Mouse (Mus musculus) adrenal gland, adult 18-20 months (tissue): ENCODE results near the gene Gpr37l1. TPM values are rescaled to one million over a fixed set of nuclear protein-coding genes. Genes with fewer than 3 reads are reported as not detected.
"Not testable (repeated sequence)": the region's sequence is repeated elsewhere in the genome, so short reads cannot be mapped to it uniquely, and the experiment has no call there.

Experiments
- DNase-seq, 2 experiments: peaks; one replicate each; pipeline ENCODE4 v3.0.0; 2021 to 2022; ENCODE audit warnings: low spot score in 2 of 2
- total RNA-seq, 2 experiments: library from RNA; stranded (reverse); gene quantifications; 1 replicate in 1 of 2; 2 replicates in 1 of 2; pipeline ENCODE4 v1.2.3; 2021

Gpr37l1 gene
- total RNA-seq, 2 experiments from 2014 or later = 0.86 to 1.6 TPM

DNA sequence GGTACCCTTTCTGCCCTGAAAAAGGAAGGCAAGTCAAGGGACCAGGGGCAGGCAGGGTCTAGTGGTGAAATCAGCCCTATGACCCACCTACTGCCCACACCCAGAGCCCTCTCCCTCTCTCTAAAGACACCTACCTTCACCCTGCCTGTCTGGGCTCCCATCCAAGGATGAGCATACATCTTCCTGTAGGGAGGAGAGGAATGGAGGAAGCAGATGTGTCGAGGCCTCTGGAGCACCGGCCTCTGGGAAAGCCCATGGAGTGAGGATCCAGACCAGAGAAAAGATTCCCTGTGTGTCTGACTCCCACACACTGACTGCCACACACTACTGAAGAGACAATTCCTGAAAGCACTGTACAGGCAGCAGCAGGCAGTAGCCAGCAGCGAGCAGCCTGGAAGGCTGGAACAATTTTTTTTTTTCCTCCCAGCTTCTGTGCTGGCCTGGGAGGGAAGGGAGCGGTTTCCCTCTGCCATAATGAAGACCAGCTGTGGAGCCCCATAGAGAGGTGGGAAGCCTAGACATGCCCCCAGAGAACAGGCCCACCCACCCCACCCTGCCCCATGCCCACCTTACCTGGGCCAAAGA lies 40.9 kb downstream of the Gpr37l1 start:
- no peak for DNase-seq

DNA sequence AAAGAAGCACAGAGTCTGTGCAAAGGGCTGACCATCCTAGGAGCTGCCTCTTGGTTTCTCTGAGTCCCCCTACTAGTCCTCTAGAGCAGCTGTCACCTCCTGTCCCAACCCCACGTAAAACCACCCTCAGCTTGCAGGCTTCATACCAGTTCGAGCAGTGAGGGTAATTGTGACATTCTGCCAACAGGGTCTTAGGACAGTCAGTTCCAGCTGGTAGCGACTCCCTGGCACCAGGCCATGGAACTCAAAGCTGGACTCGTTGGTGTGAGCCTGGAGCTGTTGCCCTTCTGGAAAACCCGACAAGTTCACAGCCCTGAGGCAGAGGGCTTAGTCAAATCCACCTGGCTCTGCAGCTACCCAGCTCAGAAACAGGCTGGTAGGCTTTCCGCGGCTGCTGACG lies 41.5 kb downstream of the Gpr37l1 start:
- no peak for DNase-seq

DNA sequence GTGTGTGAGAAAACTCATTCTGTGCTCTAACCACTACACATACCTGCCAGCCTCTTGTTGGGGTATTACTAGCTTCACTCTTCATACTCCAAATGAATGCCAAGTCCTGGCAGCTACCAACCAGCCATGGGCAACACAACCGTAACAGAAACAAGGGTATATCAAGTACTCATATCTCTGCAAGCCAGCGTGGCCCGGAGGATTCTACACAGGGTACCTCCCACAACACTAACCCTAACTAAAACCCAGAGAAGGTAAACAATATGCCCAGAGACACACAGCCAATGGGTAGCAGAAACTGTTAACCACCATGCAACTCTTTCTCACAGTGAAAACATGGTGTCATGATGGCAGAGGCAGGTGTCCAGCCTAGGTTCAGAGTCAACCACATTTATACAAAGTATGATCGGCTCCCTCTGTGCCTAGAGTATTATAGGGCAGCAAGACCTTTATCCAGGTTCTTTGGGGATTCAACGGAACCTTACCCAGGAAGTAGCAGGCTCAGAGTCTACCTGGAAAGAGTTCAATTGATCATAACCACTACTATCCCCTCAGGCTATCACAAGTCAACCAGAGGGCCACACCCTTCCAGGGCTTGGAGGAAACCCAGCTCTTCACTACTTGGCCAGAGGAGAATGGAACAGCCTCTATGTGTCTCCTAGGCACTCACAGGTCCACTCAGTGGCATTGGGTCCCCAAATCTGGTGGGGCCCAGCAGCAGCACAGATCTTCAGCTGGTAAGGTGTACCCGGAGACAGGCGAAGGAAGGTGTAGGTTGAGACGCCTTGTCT lies 42.7 kb downstream of the Gpr37l1 start:
- no peak for DNase-seq

DNA sequence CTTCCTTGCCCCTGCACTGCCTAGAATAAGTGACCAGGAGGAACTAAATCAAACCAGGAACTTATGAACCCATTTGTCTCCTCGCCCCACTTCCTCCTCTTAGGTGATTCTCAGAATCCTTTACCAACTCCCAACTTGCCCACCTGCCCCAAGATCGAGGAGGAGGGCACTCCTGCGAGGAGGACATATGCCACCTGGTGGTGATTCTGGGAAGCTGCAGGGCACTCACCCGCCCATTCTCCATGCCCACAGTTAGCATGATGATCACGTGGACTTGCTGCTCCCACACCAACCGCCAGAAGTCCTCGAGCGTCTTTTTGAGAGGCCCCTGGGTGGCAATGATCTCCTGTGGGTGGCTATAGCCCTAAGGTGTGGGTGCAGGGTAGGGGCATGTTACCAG lies 54.8 kb downstream of the Gpr37l1 start:
- no peak for DNase-seq

DNA sequence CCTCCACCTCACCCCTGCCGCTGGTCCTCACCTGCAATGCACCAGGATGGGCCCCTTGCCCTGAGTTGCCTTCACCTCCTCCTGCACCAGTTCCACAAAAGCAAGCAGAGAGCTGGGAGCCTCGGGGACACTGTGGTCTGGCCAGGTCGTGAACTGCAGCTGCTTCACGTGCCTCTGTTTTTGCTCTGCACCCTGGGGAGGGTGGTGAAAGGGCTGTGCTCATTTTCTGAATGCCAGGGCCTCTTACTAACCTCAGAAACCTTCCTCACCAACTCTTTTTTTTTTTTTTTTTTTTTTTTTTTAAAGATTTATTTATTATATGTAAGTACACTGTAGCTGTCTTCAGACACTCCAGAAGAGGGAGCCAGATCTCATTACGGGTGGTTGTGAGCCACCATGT lies 56.2 kb downstream of the Gpr37l1 start:
- not testable (repeated sequence) for DNase-seq

Other genes with a start within 250 kb of the Gpr37l1 start
- gene Ppp1r12b, start 211.7 kb downstream of the Gpr37l1 start, total RNA-seq = 10 to 100 TPM; 10.7 to 12.1 TPM
- gene Ube2t, start 205.1 kb downstream of the Gpr37l1 start, total RNA-seq = under 1 TPM; 0.40 to 0.67 TPM
- 1 to 10 TPM; 2.1 to 5.2 TPM for gene Lgr6, start 62.4 kb downstream of the Gpr37l1 start, total RNA-seq
- gene Ptpn7, start 35.0 kb downstream of the Gpr37l1 start, total RNA-seq = 1 to 10 TPM in 1 of 2 experiments, under 1 TPM in 1; 0.96 to 1.2 TPM
- 10 to 100 TPM; 54.1 to 54.7 TPM for gene Arl8a, start 20.9 kb downstream of the Gpr37l1 start, total RNA-seq
- gene Elf3, start 90.9 kb upstream of the Gpr37l1 start, total RNA-seq = under 1 TPM in 1 of 2 experiments, not detected in 1; 0.19 TPM
- 10 to 100 TPM; 45.2 to 51.1 TPM for gene Rnpep, start 116.4 kb upstream of the Gpr37l1 start, total RNA-seq
- 100 to 1,000 TPM; 184 to 263 TPM for gene Timm17a, start 146.1 kb upstream of the Gpr37l1 start, total RNA-seq
- gene Lmod1, start 157.1 kb upstream of the Gpr37l1 start, total RNA-seq = 1 to 10 TPM; 2.4 to 3.4 TPM
- 1 to 10 TPM; 6.6 to 7.1 TPM for gene Shisa4, start 207.6 kb upstream of the Gpr37l1 start, total RNA-seq